Mouse (Mus musculus) heart, adult 2 months (tissue): ENCODE results near the gene Wasl.
A peak's percentile ranks its signal among the peaks of the same experiment; 100 is the strongest.

Experiments
- CTCF ChIP-seq: fragments of 200-600 bp; IDR thresholded peaks from 2 replicates; pipeline ENCODE4 v1.8.1; 2022; ENCODE audit warnings: antibody characterized with exemption, mild to moderate bottlenecking, moderate library complexity
- EP300 ChIP-seq: fragments of 200-500 bp; IDR thresholded peaks from 2 replicates; pipeline ENCODE4 v1.6.1; 2011; ENCODE audit warnings: low read depth, low read length, control low read depth; ENCODE audit not compliant: insufficient read depth
- POLR2A ChIP-seq: fragments of 200-500 bp; IDR thresholded peaks from 2 replicates; pipeline ENCODE4 v1.6.1; 2011; ENCODE audit warnings: mild to moderate bottlenecking, low read depth, low read length, control low read depth; ENCODE audit not compliant: insufficient read depth

- no peak for TF ChIP-seq CTCF
- TF ChIP-seq POLR2A = peak; percentile 57
- TF ChIP-seq EP300 = peak; percentile 93
Measured at GRCm38 (mm10) chr6:24612074-24612755, 52.6 kb downstream of the Wasl start.
